Mouse (Mus musculus): ENCODE measurements around the gene Gucy1b2. TPM values are rescaled to one million over a fixed set of nuclear protein-coding genes. Genes with fewer than 3 reads are reported as not detected.

Gene Gucy1b2
- polyA plus RNA-seq, 1 experiment from 2014 or later: not detected

GRCm38 (mm10) chr14:62481381-62481780 is 25.3 kb upstream of the Gucy1b2 start:
- 39% methylated on average over 8 of the region's 8 CpGs for WGBS (ENCODE audit: insufficient replicate concordance)
- Histone ChIP-seq H3K4me3 (ENCODE audit: low read depth, low read length) (no peak overlapping the region), H3K9ac (replicated peaks) (no peak overlapping the region)

GRCm38 (mm10) chr14:62479395-62479794 is 23.3 kb upstream of the Gucy1b2 start:
- Histone ChIP-seq H3K4me2 (ENCODE audit: low read depth, low read length) (no peak overlapping the region), H3K4me3 (ENCODE audit: low read depth, low read length) (no peak overlapping the region), H3K4me1 (ENCODE audit: insufficient read depth) (no peaks in the 10 kb centered on the region), H3K27me3 (ENCODE audit: insufficient read depth, low read length) (no peaks in the 10 kb centered on the region), H3K36me3 (replicated peaks; ENCODE audit: insufficient read depth, low read length) (no peaks in the 10 kb centered on the region), H3K9me3 (ENCODE audit: low read length) (no peaks in the 10 kb centered on the region), H3K9ac (replicated peaks) (no peak overlapping the region), H3K27ac (ENCODE audit: low read depth) (no peak overlapping the region)
- DNase-seq (no peak), ATAC-seq (no peak)
- 52% methylated on average over 6 of the region's 6 CpGs for WGBS (ENCODE audit: insufficient replicate concordance)
- TF ChIP-seq CTCF (IDR thresholded peaks at IDR 0.05; ENCODE audit: low read depth) (no peak), EP300 (IDR thresholded peaks at IDR 0.05; ENCODE audit: low read depth) (no peak)

More at GRCm38 (mm10) chr14:62481381-62481780, 25.3 kb upstream of the Gucy1b2 start:
- Histone ChIP-seq H3K4me2 (ENCODE audit: low read depth, low read length) (no peak overlapping the region), H3K36me3 (replicated peaks; ENCODE audit: insufficient read depth, low read length) (no peaks in the 10 kb centered on the region), H3K27ac (ENCODE audit: low read depth) (no peak overlapping the region), H3K9me3 (ENCODE audit: low read length) (no peaks in the 10 kb centered on the region), H3K4me1 (ENCODE audit: insufficient read depth) (no peaks in the 10 kb centered on the region), H3K27me3 (ENCODE audit: insufficient read depth, low read length) (no peaks in the 10 kb centered on the region)
- ATAC-seq: no peak
- TF ChIP-seq EP300 (IDR thresholded peaks at IDR 0.05; ENCODE audit: low read depth): no peak
- TF ChIP-seq CTCF (IDR thresholded peaks at IDR 0.05; ENCODE audit: low read depth): no peak
- no peak for DNase-seq

DNA sequence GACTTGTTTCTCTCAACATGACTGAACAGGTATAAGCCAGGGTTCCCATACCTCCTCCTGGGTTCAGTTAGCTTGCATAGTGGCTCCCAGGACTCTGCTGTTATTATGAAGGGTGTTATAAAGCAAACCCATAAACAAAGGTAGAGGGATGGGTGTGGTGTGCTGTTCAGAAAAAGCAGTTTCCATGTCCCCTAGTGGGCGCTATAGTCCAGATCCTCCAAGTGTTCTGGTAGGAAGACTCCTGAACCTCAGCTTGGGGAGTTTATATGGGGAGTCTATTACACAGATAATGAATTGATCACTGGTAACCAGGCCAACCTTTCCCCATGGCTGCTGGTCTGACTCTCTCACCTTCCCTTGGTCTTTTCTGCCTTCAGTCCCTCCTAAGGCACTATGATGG is 18.4 kb upstream of the Gucy1b2 start:
- H3K9me3 ChIP-seq (ENCODE audit: low read length): no peaks in the 10 kb centered on the region
- no peaks in the 10 kb centered on the region for H3K4me1 ChIP-seq (ENCODE audit: insufficient read depth)
- DNase-seq (no peak), ATAC-seq (no peak)
- H3K36me3 ChIP-seq (replicated peaks; ENCODE audit: insufficient read depth, low read length): no peaks in the 10 kb centered on the region
- H3K4me3 ChIP-seq (ENCODE audit: low read depth, low read length): no peak overlapping the region
- H3K27me3 ChIP-seq (ENCODE audit: insufficient read depth, low read length): no peaks in the 10 kb centered on the region
- H3K9ac ChIP-seq (replicated peaks): no peak overlapping the region
- no peak overlapping the region for H3K4me2 ChIP-seq (ENCODE audit: low read depth, low read length)
- WGBS (ENCODE audit: insufficient replicate concordance): 54% methylated on average over 1 of the region's 1 CpGs
- no peak overlapping the region for H3K27ac ChIP-seq (ENCODE audit: low read depth)
- peak; percentile 33 for TF ChIP-seq CTCF (IDR thresholded peaks at IDR 0.05; ENCODE audit: low read depth)
- no peak for TF ChIP-seq EP300 (IDR thresholded peaks at IDR 0.05; ENCODE audit: low read depth)

DNA sequence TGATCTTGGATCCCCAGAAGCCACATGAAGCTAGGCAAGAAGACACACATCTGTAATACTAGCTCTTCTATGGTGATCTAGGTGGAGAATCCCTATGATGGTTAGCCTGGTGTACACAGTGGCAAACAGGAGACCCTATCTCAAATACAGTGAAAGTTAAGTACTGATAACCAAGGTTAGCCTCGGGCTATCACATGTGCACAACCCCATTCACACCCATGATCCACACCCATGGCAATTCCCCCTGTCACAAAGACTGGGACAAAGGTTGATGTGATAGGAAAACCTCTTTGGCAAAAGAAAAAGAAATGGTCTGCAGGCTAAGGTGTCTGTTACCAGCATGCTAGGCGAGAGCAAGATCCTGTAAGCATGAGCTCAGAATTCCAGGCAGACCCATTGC is 16.0 kb upstream of the Gucy1b2 start:
- Histone ChIP-seq H3K36me3 (replicated peaks; ENCODE audit: insufficient read depth, low read length) (no peaks in the 10 kb centered on the region), H3K4me2 (ENCODE audit: low read depth, low read length) (no peak overlapping the region), H3K27me3 (ENCODE audit: insufficient read depth, low read length) (no peaks in the 10 kb centered on the region), H3K27ac (ENCODE audit: low read depth) (no peak overlapping the region), H3K9me3 (ENCODE audit: low read length) (no peaks in the 10 kb centered on the region), H3K4me3 (ENCODE audit: low read depth, low read length) (no peak overlapping the region), H3K4me1 (ENCODE audit: insufficient read depth) (no peaks in the 10 kb centered on the region), H3K9ac (replicated peaks) (no peak overlapping the region)
- DNase-seq: no peak
- no peak for TF ChIP-seq CTCF (IDR thresholded peaks at IDR 0.05; ENCODE audit: low read depth)
- TF ChIP-seq EP300 (IDR thresholded peaks at IDR 0.05; ENCODE audit: low read depth): no peak
- 62% methylated on average over 2 of the region's 2 CpGs for WGBS (ENCODE audit: insufficient replicate concordance)
- ATAC-seq: no peak

GRCm38 (mm10) chr14:62468753-62469125 is 12.7 kb upstream of the Gucy1b2 start:
- Histone ChIP-seq H3K4me2 (ENCODE audit: low read depth, low read length) (no peak overlapping the region), H3K36me3 (replicated peaks; ENCODE audit: insufficient read depth, low read length) (no peaks in the 10 kb centered on the region), H3K4me1 (ENCODE audit: insufficient read depth) (no peaks in the 10 kb centered on the region), H3K27ac (ENCODE audit: low read depth) (no peak overlapping the region), H3K9me3 (ENCODE audit: low read length) (no peaks in the 10 kb centered on the region), H3K4me3 (ENCODE audit: low read depth, low read length) (no peak overlapping the region), H3K9ac (replicated peaks) (no peak overlapping the region), H3K27me3 (ENCODE audit: insufficient read depth, low read length) (no peaks in the 10 kb centered on the region)
- DNase-seq (no peak), ATAC-seq (no peak)
- WGBS (ENCODE audit: insufficient replicate concordance): 82% methylated on average over 5 of the region's 5 CpGs
- TF ChIP-seq CTCF (IDR thresholded peaks at IDR 0.05; ENCODE audit: low read depth) (no peak), EP300 (IDR thresholded peaks at IDR 0.05; ENCODE audit: low read depth) (no peak)

GRCm38 (mm10) chr14:62468119-62468752 is 12.1 kb upstream of the Gucy1b2 start:
- TF ChIP-seq EP300 (IDR thresholded peaks at IDR 0.05; ENCODE audit: low read depth): no peak
- no peak for TF ChIP-seq CTCF (IDR thresholded peaks at IDR 0.05; ENCODE audit: low read depth)
- WGBS (ENCODE audit: insufficient replicate concordance): 69% methylated on average over 6 of the region's 6 CpGs
- no peak overlapping the region for H3K4me2 ChIP-seq (ENCODE audit: low read depth, low read length)

More at GRCm38 (mm10) chr14:62468119-62468752, 12.1 kb upstream of the Gucy1b2 start:
- Histone ChIP-seq H3K36me3 (replicated peaks; ENCODE audit: insufficient read depth, low read length) (no peaks in the 10 kb centered on the region), H3K27me3 (ENCODE audit: insufficient read depth, low read length) (no peaks in the 10 kb centered on the region), H3K9ac (replicated peaks) (no peak overlapping the region), H3K4me1 (ENCODE audit: insufficient read depth) (no peaks in the 10 kb centered on the region), H3K4me3 (ENCODE audit: low read depth, low read length) (no peak overlapping the region), H3K9me3 (ENCODE audit: low read length) (no peaks in the 10 kb centered on the region), H3K27ac (ENCODE audit: low read depth) (no peak overlapping the region)
- no peak for ATAC-seq
- no peak for DNase-seq
